Mouse (Mus musculus): ENCODE measurements around the gene Klhl40. TPM values are rescaled to one million over a fixed set of nuclear protein-coding genes. Genes with fewer than 3 reads are reported as not detected.

The Klhl40 gene
- 100 to 1,000 TPM; 113 to 118 TPM for total RNA-seq (2021)
- long read RNA-seq, experiment 1, transcript Klhl40-201 (6 exons, 2,370 nt): major isoform, 372 of 410 reads
- long read RNA-seq, experiment 1, partial matches to known transcripts: 7 of 410 reads
- long read RNA-seq, experiment 1, other reads (novel, unspliced or antisense): 30 of 410 reads
- long read RNA-seq, experiment 2, transcript Klhl40-201 (6 exons, 2,370 nt): major isoform, 344 of 369 reads
- long read RNA-seq, experiment 2, partial matches to known transcripts: 13 of 369 reads
- long read RNA-seq, experiment 2, other reads (novel, unspliced or antisense): 12 of 369 reads

DNA sequence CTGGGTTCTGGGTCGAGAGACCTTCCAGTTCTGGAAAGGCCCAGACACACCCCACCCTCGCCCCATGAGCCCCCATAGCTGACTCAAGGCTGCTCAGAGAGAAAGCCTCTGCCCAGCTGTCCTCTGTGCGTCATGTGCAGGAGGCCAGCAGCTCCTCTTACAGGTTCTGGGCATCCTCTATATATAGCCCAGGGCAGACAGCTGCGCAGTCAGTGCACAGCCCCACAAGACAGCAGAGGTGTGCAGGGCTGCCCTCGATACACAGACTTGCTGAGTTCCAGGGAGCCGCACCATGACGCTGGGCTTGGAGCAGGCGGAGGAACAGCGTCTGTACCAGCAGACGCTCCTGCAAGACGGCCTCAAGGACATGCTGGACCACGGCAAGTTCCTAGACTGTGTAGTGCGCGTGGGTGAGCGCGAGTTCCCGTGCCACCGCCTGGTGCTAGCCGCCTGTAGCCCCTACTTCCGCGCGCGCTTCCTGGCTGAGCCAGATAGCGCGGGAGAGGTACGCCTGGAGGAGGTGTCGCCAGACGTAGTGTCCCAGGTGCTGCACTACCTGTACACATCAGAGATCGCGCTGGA lies at the start of gene Klhl40:
Gene Klhl40, plus strand, starts transcription at position 124 of the 582 bp plus-strand sequence.
- DNase-seq: no peak

DNA sequence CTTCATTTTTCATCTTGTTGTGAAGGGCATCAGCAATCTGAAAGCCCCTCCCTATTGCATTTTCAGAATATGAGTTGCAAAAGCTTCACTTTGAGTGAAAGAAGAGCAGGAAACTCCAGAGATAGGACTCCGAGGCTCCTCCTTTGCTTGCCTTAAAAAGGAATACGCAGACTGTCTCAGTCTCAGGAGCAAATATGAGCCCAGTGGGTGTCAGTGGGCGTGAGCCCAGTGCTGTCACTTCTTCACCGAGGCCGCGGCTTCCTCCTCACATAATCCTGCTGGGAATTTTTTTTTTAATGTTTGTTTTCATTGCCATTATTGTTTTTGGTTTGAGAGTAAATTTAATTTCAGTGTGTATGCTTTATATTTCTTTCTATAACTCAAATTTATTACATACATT lies 36.9 kb upstream of the Klhl40 start:
- DNase-seq: no peak

DNA sequence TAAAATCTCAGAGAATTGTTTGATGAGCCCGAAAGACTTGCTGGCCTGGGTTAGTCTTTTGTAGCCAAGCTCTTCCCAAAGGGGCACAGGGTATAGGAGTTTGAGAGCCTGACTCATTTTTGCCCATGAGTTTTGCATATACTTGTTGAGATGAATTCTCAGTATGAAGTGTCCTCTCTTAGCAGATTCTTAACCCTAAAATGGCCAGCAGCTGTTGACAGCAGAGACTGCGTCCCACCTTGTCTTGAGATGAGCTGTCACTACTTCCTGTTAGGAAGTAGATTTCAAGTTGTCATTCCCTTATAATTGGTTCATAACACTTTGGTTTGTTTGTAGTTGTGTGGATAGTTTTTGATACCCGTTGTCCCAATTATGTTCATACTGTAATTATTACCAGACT lies 36.2 kb upstream of the Klhl40 start:
- no peak for DNase-seq

GRCm38 (mm10) chr9:121744051-121744450 lies 33.4 kb upstream of the Klhl40 start:
- no peak for DNase-seq

GRCm38 (mm10) chr9:121752774-121753173 lies 24.6 kb upstream of the Klhl40 start:
- no peak for DNase-seq

- no peak for DNase-seq
Observed at GRCm38 (mm10) chr9:121754624-121755023, 22.8 kb upstream of the Klhl40 start.

- no peak for DNase-seq
Observed at GRCm38 (mm10) chr9:121756785-121757184, 20.6 kb upstream of the Klhl40 start.

- no peak for DNase-seq
Observed at GRCm38 (mm10) chr9:121757432-121757831, 20.0 kb upstream of the Klhl40 start.

DNA sequence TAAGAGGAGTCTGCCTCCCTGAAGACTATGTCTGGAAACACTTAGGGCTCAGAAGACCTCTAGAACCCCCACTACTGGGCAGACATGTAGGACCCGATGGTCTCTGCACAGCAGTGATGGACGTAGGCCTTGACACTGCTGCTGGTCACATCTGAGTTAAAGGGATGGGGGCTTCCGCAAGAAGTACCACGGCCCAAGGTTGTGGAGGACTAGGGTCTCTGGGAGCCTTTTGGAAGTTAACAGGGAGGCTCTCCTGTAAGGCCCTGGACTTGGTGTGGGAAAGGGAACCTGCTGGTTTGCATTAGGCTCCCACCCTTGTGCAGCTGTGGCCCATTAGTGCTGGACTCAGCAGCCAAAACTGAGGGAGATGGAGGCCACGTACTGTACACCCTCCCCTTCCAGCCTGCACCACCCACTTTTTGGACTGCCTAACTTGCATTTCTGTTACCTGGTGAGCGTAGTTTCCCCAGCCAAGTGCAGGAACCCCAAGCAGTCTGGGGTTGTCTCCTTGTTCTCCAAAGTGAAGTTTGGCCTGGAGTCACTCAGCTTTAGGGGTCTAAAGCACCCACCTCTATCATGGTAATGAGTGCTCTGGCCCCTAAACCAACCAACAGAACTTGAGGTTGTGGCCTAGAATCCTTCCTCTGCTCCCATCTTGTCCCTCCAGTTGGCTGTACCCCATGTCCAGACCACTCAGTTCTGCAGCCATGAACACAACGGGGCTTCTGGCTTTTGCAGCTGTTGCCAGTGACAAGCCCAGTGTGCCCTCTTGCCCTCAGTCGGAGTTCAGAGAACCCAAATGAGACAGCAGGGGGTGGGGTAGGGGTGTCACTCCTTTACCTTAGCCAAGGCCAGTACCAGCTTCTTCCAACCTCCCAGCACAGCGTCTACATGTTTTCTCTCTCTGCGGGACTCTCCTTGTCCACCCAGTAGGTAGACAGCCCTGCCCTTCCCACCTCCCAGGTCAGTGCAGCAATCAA lies 19.3 kb upstream of the Klhl40 start:
- peak; percentile 47 for DNase-seq

DNA sequence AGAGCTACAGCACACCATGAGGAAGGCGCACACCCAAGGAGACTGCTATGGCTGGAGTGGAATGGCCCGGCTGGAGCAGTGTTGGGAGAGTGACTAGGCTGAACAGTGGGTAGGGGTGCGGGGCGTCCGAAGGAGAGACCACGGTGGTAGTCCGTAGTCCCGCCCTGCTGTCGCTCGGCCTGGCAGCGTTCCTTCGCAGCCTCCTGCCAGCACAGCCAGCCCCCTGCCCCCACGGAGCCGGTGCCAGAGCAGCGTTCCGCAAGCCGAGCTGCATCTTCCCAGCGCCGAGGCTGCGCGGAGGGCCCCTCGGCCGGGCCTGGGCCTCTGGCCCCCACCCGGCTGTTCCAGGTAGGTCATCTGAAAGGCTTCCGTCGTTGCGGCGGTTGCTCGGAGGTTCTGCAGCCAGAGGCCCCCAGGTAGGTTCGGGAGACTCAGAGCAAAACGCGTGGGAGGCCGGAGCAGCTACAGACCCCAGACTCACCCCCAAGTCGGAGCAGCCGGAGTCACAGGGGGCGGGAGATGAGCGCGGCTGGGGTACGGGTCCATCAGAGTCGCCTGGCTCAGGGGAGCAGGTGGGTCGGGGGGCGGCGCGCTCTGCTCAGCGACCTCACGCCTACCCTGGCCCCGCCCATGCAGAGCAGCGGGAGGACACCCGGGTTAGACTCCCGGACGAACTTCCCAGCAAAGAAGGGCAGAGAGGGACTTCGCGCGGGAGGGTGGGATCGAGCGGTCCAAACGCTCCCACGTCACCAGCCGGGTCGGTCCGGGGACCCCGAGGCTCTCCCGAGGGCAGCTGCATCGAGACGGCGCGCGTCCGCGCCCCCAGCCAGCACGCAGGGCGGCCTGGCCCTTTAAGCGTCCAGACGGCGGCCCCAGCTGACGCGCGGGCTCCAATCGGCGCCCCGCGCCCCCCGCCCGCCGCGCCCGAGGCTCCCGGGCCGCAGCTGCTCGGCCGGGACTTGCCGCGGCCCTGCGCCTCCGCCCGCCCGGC lies 18.0 kb upstream of the Klhl40 start, which contains the start of gene Zfp651:
Gene Zfp651, plus strand, starts transcription at position 240 of the 991 bp plus-strand sequence.
- DNase-seq: peak; percentile 77

DNA sequence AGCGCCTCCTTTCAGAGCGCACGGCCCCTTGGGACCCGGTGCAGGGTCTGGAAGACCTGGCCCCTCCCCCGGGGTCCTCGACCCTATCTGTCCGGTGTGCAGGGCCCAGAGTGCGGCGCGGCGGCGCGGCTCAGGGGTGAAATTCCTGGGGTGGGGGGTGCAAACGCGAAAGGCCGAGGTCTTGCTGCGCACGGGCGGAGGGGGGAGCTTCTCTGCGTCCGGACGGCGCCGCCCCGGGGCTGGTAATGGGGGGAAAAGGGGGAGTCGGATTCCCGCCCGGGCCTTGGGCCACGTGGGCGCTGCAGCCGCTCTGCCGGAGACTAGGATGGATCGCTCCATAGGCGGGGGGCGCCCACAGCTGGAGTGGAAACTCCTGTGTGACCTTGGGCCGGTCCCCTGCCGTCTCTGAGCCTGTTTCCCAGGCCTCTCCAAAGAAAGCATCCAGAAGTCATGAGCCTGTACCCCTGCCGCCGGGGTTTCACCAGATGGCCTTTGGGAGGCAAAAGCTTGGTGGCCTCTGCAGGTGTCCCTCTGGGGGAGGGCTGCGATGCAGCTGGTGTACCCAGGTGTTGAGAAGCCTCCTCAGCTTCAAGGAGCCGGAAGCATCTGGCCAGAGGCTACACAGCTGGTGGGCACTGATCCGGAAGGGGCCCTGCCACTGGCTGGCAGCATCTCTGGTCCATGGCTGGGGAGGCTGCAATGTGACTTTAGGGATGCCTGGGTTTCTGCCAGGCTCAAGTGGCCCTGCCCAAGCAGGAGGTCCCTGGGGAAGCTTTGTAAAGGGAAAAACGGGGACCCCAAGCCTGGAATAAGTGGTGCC lies 16.9 kb upstream of the Klhl40 start:
- DNase-seq: peak; percentile 86

GRCm38 (mm10) chr9:121761091-121761665 lies 16.2 kb upstream of the Klhl40 start:
- no peak for DNase-seq

DNA sequence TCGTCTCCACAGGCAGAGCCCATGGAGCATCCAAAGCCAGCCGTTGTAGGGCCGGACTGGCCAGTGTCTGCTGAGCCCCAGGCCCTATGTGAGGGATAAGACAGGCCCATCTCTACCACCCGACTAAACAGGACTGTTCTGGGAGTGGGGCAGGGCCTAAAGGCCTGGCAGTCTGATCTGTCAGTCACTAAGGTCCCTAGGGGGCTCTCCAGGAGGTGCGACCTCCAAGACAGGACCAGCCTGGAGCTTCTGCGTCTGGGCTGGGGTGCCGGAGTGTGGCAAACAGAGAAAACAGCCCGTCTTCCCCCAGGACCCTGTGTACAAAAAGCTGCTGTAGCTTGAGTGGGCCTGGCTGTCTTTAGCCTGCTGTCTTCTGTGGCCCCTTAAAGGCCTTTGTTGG lies 15.6 kb upstream of the Klhl40 start:
- DNase-seq: no peak

DNA sequence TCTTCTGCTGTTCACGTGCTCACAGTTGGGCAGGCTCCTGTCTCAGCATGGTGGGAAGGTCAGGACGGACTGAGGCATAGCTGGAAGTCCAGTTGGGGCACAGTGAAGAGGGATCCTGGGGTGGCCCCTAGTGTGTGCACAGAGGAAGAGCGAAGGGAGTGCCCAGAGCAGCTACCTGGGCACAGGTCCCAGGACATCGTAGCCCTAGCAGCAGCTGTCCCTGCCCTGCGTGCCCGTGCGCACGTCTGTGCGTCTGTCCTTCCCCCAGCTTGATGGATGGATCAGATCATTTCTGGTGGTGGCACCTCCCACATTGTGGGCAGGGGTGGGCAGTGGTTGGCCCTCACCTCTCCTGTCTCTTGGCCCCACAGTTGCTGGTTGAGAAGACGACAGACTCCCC lies 15.2 kb upstream of the Klhl40 start:
- no peak for DNase-seq

DNA sequence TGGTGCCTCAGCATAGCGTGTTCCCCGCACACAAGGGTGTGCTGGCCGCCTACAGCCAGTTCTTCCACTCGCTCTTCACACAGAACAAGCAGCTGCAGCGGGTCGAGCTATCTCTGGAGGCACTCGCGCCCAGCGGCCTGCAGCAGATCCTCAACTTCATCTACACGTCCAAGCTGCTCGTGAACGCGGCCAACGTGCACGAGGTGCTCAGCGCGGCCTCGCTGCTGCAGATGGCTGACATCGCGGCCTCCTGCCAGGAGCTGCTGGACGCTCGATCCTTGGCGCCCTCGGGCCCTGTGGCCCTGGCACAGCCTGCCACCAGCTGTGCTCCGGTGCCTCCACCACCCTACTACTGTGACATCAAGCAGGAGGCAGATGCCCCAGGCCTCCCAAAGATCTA lies 14.6 kb upstream of the Klhl40 start:
- peak; percentile 54 for DNase-seq

- peak; percentile 76 for DNase-seq
Observed at GRCm38 (mm10) chr9:121763716-121764115, 13.7 kb upstream of the Klhl40 start.

DNA sequence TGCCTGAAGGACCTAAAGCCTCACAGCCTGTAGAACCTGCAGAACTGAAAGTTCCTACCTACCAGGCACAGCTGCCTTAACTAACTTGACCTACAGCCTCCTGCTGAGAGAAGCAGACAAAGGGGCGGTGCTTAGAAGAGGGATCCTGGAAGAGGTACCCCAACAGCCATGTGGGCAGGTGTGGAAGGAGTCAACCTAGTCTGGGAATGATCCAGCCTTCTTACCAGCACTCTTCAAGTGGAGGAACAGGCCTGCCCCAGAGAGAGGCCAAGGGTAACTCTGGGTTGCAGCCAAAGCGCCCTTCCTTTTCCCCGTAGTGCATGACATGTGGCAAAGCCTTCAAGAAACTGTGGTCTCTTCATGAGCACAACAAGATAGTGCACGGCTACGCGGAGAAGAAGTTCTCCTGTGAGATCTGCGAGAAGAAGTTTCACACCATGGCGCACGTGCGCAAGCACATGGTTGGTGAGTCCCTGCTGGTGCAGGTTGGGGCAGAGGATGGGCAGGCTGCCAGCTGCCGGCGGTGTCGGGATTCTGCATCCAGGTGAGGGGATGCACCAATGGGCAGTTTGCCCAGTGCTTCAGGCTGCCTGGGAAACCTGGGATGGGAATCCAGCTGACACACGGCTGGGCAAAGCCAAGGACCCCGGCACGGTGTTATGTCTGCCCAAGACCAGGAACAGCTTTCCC lies 12.1 kb upstream of the Klhl40 start:
- DNase-seq: no peak

DNA sequence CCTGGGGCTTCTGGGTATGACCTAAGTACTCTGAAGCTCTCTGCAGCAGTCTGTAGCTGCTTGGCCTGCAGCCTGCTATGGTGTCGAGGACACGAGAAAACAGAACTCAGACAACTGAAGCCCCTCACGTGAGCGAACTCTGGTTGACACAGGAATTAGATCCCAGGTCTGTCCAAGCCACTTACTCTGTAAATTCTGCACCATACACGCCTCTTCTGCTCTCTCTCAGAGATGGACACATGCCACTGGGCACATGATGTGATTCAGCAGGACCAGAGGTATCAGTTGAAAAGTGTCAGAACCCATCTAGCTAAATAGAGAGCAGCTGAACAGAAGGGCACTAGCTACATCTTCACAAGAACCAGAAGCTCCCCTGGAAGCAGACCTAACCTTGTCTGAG lies 5.0 kb upstream of the Klhl40 start:
- no peak for DNase-seq

- no peak for DNase-seq
Observed at GRCm38 (mm10) chr9:121775951-121776350, 1.5 kb upstream of the Klhl40 start.

DNA sequence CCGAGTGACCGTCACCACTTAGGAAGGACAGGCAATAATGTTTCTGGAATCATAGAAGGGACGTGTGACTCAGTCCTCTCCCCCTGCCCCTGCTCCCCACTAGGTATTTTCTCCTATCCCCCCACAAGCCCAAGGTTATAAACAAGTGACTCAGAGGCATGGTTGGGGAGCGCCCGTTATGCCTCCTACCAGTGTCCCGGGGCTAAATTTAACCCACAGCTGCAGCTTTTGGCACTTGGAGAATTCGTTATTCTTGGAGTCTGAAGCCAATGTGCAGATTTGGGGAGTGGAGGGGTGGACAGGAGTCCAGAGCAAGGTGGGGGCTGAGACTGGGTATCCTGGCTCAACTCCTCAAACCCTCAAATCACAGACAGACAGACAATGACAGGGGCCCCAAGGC lies 896 bp upstream of the Klhl40 start:
- no peak for DNase-seq
